Mouse (Mus musculus) left cerebral cortex, postnatal 36 days (tissue): Measurements from ENCODE around the gene Vmn1r76. TPM values are rescaled to one million over a fixed set of nuclear protein-coding genes. Genes with fewer than 3 reads are reported as not detected.

Source experiments
- DNase-seq, 2 experiments: peaks; one replicate each; pipeline ENCODE4 v3.0.0; 2021 to 2022; ENCODE audit warnings: low spot score in 2 of 2, mixed read lengths in 1 of 2
- intact Hi-C: fragments of 180-260 bp; cut with DNase I; formaldehyde crosslinking; loops from one replicate; pipeline ENCODE4 v1.15.1; 2025
- total RNA-seq, 2 experiments: library from RNA; stranded (reverse); gene quantifications; 2 replicates each; pipeline ENCODE4 v1.2.3; 2021

Gene Vmn1r76
- not detected for total RNA-seq

DNA sequence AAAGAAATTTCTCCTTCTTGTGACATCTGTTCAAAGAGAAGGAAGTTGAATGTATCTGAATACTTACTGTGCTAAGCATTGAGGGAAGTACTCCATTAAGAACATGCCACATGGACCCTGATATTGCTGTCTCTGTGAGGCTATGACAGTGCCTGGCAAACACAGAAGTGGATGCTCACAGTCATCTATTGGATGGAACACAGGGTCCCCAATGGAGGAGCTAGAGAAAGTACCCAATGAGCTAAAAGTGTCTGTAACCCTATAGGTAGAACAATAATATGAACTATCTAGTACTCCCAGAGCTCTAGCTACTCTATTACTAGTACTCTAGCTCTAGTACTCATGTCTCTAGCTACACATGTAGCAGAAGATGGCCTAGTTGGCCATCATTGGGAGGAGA, at the start of gene Vmn1r76:
Gene Vmn1r76 (minus strand): TSS at position 101 of the 400 bp plus-strand sequence.
- DNase-seq = no peak
- intact Hi-C loops = no loop called here

GRCm38 (mm10) chr7:11972611-11973010, 34.6 kb upstream of the Vmn1r76 start:
- intact Hi-C loops = no loop called here
- no peak for DNase-seq

DNA sequence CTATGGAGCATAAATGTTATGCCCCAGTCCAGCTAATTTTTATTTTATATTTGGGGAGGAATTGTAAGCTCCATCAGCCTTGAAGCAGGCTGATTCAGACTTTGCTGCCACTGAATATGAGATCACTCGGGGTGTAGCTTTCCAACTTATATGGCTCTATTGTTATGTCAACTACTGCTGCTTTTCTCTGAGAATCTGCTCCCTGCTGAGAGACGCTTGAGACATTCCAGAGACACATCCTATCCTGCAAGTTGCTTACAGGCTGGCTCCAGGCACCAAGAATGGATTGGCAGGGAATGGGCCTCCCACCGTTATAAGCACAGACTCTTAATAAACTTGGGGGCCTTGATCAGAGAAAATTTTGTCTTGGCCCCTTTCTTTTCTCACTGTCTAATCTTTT, 10.0 kb upstream of the Vmn1r76 start:
- no peak for DNase-seq
- intact Hi-C loops = no loop called here

- intact Hi-C loops = no loop called here
- no peak for DNase-seq
Measured at GRCm38 (mm10) chr7:11874330-11874729, 63.7 kb downstream of the Vmn1r76 start, which contains the start of gene Vmn1r75. Gene Vmn1r75, plus strand, starts transcription at chr7:11874630.

Other genes starting within 250 kb of the Vmn1r76 start
- not detected for gene Vmn1r73, start 207.9 kb downstream of the Vmn1r76 start, total RNA-seq
- gene Vmn1r74, start 104.2 kb downstream of the Vmn1r76 start, total RNA-seq = not detected
- gene Vmn1r75, start 63.6 kb downstream of the Vmn1r76 start, total RNA-seq = not detected
- not detected for gene Vmn1r77, start 98.5 kb upstream of the Vmn1r76 start, total RNA-seq
- not detected for gene Vmn1r78, start 212.0 kb upstream of the Vmn1r76 start, total RNA-seq
- not detected for gene Vmn1r79, start 233.1 kb upstream of the Vmn1r76 start, total RNA-seq